ENCODE assay signal across 1 mouse cellular context in genomic region chr12:77090525-77090924, GRCm38 (mm10).
TF ChIP-seq lines count a peak whose summit lies in the region.

No protein-coding gene starts in this region.

TF ChIP-seq in MEL, 35 proteins besides CTCF, POLR2A, EP300 and RAD21:
- TF ChIP-seq GABPA (IDR thresholded peaks at IDR 0.05; ENCODE audit: low read depth, low read length), result no peak
- TF ChIP-seq TAL1 (IDR thresholded peaks at IDR 0.05; ENCODE audit: low read length), result peak; percentile 42
- no peak for TF ChIP-seq E2F4 (IDR thresholded peaks at IDR 0.05; ENCODE audit: borderline replicate concordance, low read depth, low read length)
- TF ChIP-seq USF1 (IDR thresholded peaks at IDR 0.05; ENCODE audit: low read depth, low read length), result no peak
- TF ChIP-seq ETS1 (IDR thresholded peaks at IDR 0.05; ENCODE audit: low read depth, low read length), result no peak
- TF ChIP-seq NELFE (IDR thresholded peaks at IDR 0.05; ENCODE audit: low read depth, low read length), result no peak
- TF ChIP-seq GATA1 (IDR thresholded peaks at IDR 0.05; ENCODE audit: low read depth, low read length), result peak; percentile 64
